ENCODE assay signal across 20 mouse cellular contexts in genomic region chr2:26461667-26462066, GRCm38 (mm10). TPM values are rescaled to one million over a fixed set of nuclear protein-coding genes. Genes with fewer than 3 reads are reported as not detected.
A peak's percentile ranks its signal among the peaks of the same experiment; 100 is the strongest.
DNase-seq lines count a peak whose midpoint lies in the region; ATAC-seq and TF ChIP-seq lines count a peak whose summit lies in the region.
"Had no signal": no experiment of that assay in that cellular context is flagged by ENCODE, and none has a peak within 500 bp of the region (broad histone marks: within the 10 kb centered on the region; RNA-seq: fewer than 3 reads in every experiment).

No protein-coding gene starts in this region.

- H3K4me2 ChIP-seq in heart, embryonic 11.5 days: no peak overlapping the region
- no peak overlapping the region for H3K4me2 ChIP-seq in liver, postnatal 0 days (ENCODE audit: low read depth, low read length)
- no peak overlapping the region for H3K4me2 ChIP-seq in liver, embryonic 11.5 days
- no peak overlapping the region for H3K4me2 ChIP-seq in myocyte (ENCODE audit: low read depth)
- H3K4me2 ChIP-seq: embryonic facial prominence, embryonic 12.5 days; liver, embryonic 15.5 days; midbrain, embryonic 15.5 days had no signal

- no peak for TF ChIP-seq EP300 in liver, postnatal 0 days (IDR thresholded peaks at IDR 0.05; ENCODE audit: low read depth)
- TF ChIP-seq EP300 in ES-Bruce4 (IDR thresholded peaks at IDR 0.05; ENCODE audit: insufficient read depth, low read depth, low read length): no peak

- no peaks in the 10 kb centered on the region for H3K79me2 ChIP-seq in myocyte (ENCODE audit: control insufficient read depth, insufficient read depth)

- no peaks in the 10 kb centered on the region for H3K27me3 ChIP-seq in heart, embryonic 10.5 days (ENCODE audit: insufficient read depth, poor library complexity, severe bottlenecking)
- no peaks in the 10 kb centered on the region for H3K27me3 ChIP-seq in heart, embryonic 11.5 days (ENCODE audit: control insufficient read depth, insufficient read depth, low read length)
- H3K27me3 ChIP-seq in liver, postnatal 0 days (ENCODE audit: insufficient read depth, low read length): no peaks in the 10 kb centered on the region
- no peaks in the 10 kb centered on the region for H3K27me3 ChIP-seq in liver, embryonic 11.5 days (replicated peaks; ENCODE audit: control insufficient read depth, insufficient read depth, low read length)
- H3K27me3 ChIP-seq in ES-Bruce4 (ENCODE audit: control insufficient read depth, insufficient read depth, low read length, poor library complexity, severe bottlenecking): no peaks in the 10 kb centered on the region
- H3K27me3 ChIP-seq in myocyte (ENCODE audit: control insufficient read depth, insufficient read depth, insufficient read length): no peaks in the 10 kb centered on the region
- H3K27me3 ChIP-seq: embryonic facial prominence, embryonic 12.5 days; liver, embryonic 15.5 days; midbrain, embryonic 15.5 days had no signal

- peaks cover 76% of the 10 kb centered on the region for H3K36me3 ChIP-seq in heart, embryonic 10.5 days
- peaks cover 13% of the 10 kb centered on the region for H3K36me3 ChIP-seq in heart, embryonic 11.5 days (ENCODE audit: control insufficient read depth, insufficient read depth, low read length)
- H3K36me3 ChIP-seq in liver, postnatal 0 days (replicated peaks; ENCODE audit: insufficient read depth, low read length): peaks cover 59% of the 10 kb centered on the region
- H3K36me3 ChIP-seq in liver, embryonic 11.5 days (ENCODE audit: control insufficient read depth, insufficient read depth, low read length): peaks cover 24% of the 10 kb centered on the region
- H3K36me3 ChIP-seq in ES-Bruce4 (ENCODE audit: control insufficient read depth, insufficient read depth, low read length, poor library complexity, severe bottlenecking): 0 out of 2 replicates have a peak, but pooled peaks cover 4% of the 10 kb centered on the region
- H3K36me3 ChIP-seq in myocyte (ENCODE audit: control insufficient read depth, insufficient read depth): peaks cover 35% of the 10 kb centered on the region
- H3K36me3 ChIP-seq: midbrain, embryonic 15.5 days had no signal

- H3ac ChIP-seq in myocyte (ENCODE audit: control insufficient read depth, insufficient read length): no peak overlapping the region

- H3K4me1 ChIP-seq in heart, embryonic 10.5 days: peaks cover 47% of the 10 kb centered on the region
- peaks cover 20% of the 10 kb centered on the region for H3K4me1 ChIP-seq in heart, embryonic 11.5 days (ENCODE audit: control insufficient read depth, insufficient read depth, low read length)
- peaks cover 15% of the 10 kb centered on the region for H3K4me1 ChIP-seq in liver, postnatal 0 days (ENCODE audit: insufficient read depth)
- peaks cover 11% of the 10 kb centered on the region for H3K4me1 ChIP-seq in liver, embryonic 11.5 days (replicated peaks; ENCODE audit: control insufficient read depth, insufficient read depth, low read length)
- H3K4me1 ChIP-seq in ES-Bruce4 (ENCODE audit: control insufficient read depth, insufficient read depth, low read length): no peaks in the 10 kb centered on the region

- H3K9ac ChIP-seq in heart, embryonic 11.5 days (ENCODE audit: low read depth, low read length): no peak overlapping the region
- H3K9ac ChIP-seq in liver, postnatal 0 days (replicated peaks): no peak overlapping the region
- no peak overlapping the region for H3K9ac ChIP-seq in liver, embryonic 11.5 days (ENCODE audit: low read depth, low read length)
- no peak overlapping the region for H3K9ac ChIP-seq in ES-Bruce4 (ENCODE audit: low read depth, poor library complexity, severe bottlenecking)
- H3K9ac ChIP-seq: embryonic facial prominence, embryonic 12.5 days; forebrain, postnatal 0 days; liver, embryonic 15.5 days; midbrain, embryonic 15.5 days had no signal

- no peaks in the 10 kb centered on the region for H3K9me3 ChIP-seq in heart, embryonic 10.5 days
- H3K9me3 ChIP-seq in heart, embryonic 11.5 days (replicated peaks; ENCODE audit: control insufficient read depth, low read length): no peaks in the 10 kb centered on the region
- H3K9me3 ChIP-seq in liver, postnatal 0 days (ENCODE audit: low read length): no peaks in the 10 kb centered on the region
- H3K9me3 ChIP-seq in liver, embryonic 11.5 days (ENCODE audit: control insufficient read depth, low read length): no peaks in the 10 kb centered on the region
- no peaks in the 10 kb centered on the region for H3K9me3 ChIP-seq in ES-Bruce4 (replicated peaks; ENCODE audit: control insufficient read depth, insufficient read depth, low read length, poor library complexity, severe bottlenecking)
- H3K9me3 ChIP-seq: embryonic facial prominence, embryonic 12.5 days; liver, embryonic 15.5 days; megakaryocyte, embryonic 14.5 days; midbrain, embryonic 15.5 days had no signal

- no peak for ATAC-seq in heart, embryonic 11.5 days (replicated peaks; ENCODE audit: insufficient number of reproducible peaks, low FRiP score, low TSS enrichment)
- ATAC-seq in liver, postnatal 0 days: peak; percentile 22; the same call in 1 of the 2 replicates
- ATAC-seq in liver, embryonic 11.5 days (replicated peaks; ENCODE audit: low FRiP score): no peak
- ATAC-seq in cerebellum, adult (ENCODE audit: insufficient number of reproducible peaks, low FRiP score, low TSS enrichment): no peak
- ATAC-seq: forebrain, postnatal 0 days; midbrain, embryonic 15.5 days had no signal

- TF ChIP-seq POLR2A in ES-Bruce4 (IDR thresholded peaks at IDR 0.05; ENCODE audit: insufficient read depth, low read length) (no peak), myocyte (IDR thresholded peaks at IDR 0.05; ENCODE audit: insufficient read length, low read depth) (no peak)

- H3K27ac ChIP-seq in heart, embryonic 10.5 days: 0 out of 2 replicates have a peak overlapping the region, but pooled peaks have one; percentile 19
- no peak overlapping the region for H3K27ac ChIP-seq in heart, embryonic 11.5 days (ENCODE audit: low read depth, low read length)
- no peak overlapping the region for H3K27ac ChIP-seq in liver, postnatal 0 days (ENCODE audit: low read depth)
- no peak overlapping the region for H3K27ac ChIP-seq in liver, embryonic 11.5 days (ENCODE audit: low read depth, low read length)
- H3K27ac ChIP-seq in ES-Bruce4 (ENCODE audit: insufficient read depth, low read length): peak overlapping the region; percentile 43
- H3K27ac ChIP-seq: embryonic facial prominence, embryonic 12.5 days; left cerebral cortex, adult 2 months; liver, embryonic 15.5 days; midbrain, embryonic 15.5 days had no signal

- DNase-seq in heart, embryonic 10.5 days (ENCODE audit: low spot score): no peak
- DNase-seq in liver, postnatal 0 days: no peak
- DNase-seq in liver, embryonic 11.5 days (ENCODE audit: low spot score): no peak
- DNase-seq: adrenal gland, adult 2 months; cerebellum, adult 8-10 months; forebrain, postnatal 0 days; gastrocnemius, postnatal 36 days; left cerebral cortex, postnatal 4 days; lung, postnatal 14 days; thymus, postnatal 14 days had no signal

- 60% methylated on average over 5 of the region's 5 CpGs for WGBS in heart, embryonic 10.5 days
- WGBS in heart, embryonic 11.5 days (ENCODE audit: insufficient replicate concordance): 66% methylated on average over 5 of the region's 5 CpGs
- 80% methylated on average over 5 of the region's 5 CpGs for WGBS in liver, postnatal 0 days (ENCODE audit: insufficient replicate concordance)
- 85% methylated on average over 5 of the region's 5 CpGs for WGBS in liver, embryonic 11.5 days

- H3K4me3 ChIP-seq in heart, embryonic 10.5 days: no peak overlapping the region
- no peak overlapping the region for H3K4me3 ChIP-seq in heart, embryonic 11.5 days (ENCODE audit: low read depth, low read length)
- no peak overlapping the region for H3K4me3 ChIP-seq in liver, postnatal 0 days (ENCODE audit: low read depth, low read length)
- no peak overlapping the region for H3K4me3 ChIP-seq in liver, embryonic 11.5 days (ENCODE audit: low read depth, low read length)
- no peak overlapping the region for H3K4me3 ChIP-seq in ES-Bruce4 (ENCODE audit: low read depth, low read length)
- H3K4me3 ChIP-seq in myocyte: no peak overlapping the region
- H3K4me3 ChIP-seq: embryonic facial prominence, embryonic 12.5 days; erythroblast, embryonic 14.5 days; left cerebral cortex, adult 2 months; liver, embryonic 15.5 days; megakaryocyte, embryonic 14.5 days; midbrain, embryonic 15.5 days had no signal

- TF ChIP-seq CTCF in liver, postnatal 0 days (IDR thresholded peaks at IDR 0.05; ENCODE audit: low read depth): no peak
- no peak for TF ChIP-seq CTCF in ES-Bruce4 (IDR thresholded peaks at IDR 0.05; ENCODE audit: low read depth, low read length)

TF ChIP-seq in myocyte, 11 proteins besides CTCF, POLR2A, EP300 and RAD21 (continues in another document):
- TF ChIP-seq MYOD1 (IDR thresholded peaks at IDR 0.05; ENCODE audit: control insufficient read depth in 1 of 3, insufficient read length in 2 of 3, low read depth in 2 of 3): peak in 1 of 3 experiments; percentile 64
- TF ChIP-seq E2F4 (IDR thresholded peaks at IDR 0.05; ENCODE audit: insufficient read depth): no peak

RNA-seq across cellular contexts. Expression of gene Sec16a, which starts 16.7 kb away (rescaled TPM):
- 24.7 and 26.4 TPM in 2 replicates for polyA plus RNA-seq in heart, embryonic 10.5 days (2016; fragmentation: Nextera tagmentation; extraction: Ambion mirVana)
- 23.6 and 27.1 TPM in 2 replicates for polyA plus RNA-seq in heart, embryonic 11.5 days (2014; fragmentation: Nextera tagmentation; extraction: Ambion mirVana)
- 7.8 and 8.0 TPM in 2 replicates for polyA plus RNA-seq in liver, postnatal 0 days (2015; fragmentation: Nextera tagmentation; extraction: Ambion mirVana)
- 33.7 TPM in 2 replicates for polyA plus RNA-seq in liver, embryonic 11.5 days (2014; fragmentation: Nextera tagmentation; extraction: Ambion mirVana)
- polyA plus RNA-seq in ES-Bruce4 (2011; ENCODE audit: insufficient read depth, insufficient read length, low read depth, missing spikeins) (51.5 and 55.5 TPM in 2 replicates), myocyte (2012; fragmentation: generic; extraction: Trizol) (31.4 TPM)

RNA-seq across cellular contexts. Expression of gene Inpp5e, which starts 52.7 kb away (rescaled TPM):
- polyA plus RNA-seq in heart, embryonic 10.5 days (2016; fragmentation: Nextera tagmentation; extraction: Ambion mirVana): 20.5 and 22.7 TPM in 2 replicates
- 14.1 and 14.2 TPM in 2 replicates for polyA plus RNA-seq in heart, embryonic 11.5 days (2014; fragmentation: Nextera tagmentation; extraction: Ambion mirVana)
- 3.3 and 3.4 TPM in 2 replicates for polyA plus RNA-seq in liver, postnatal 0 days (2015; fragmentation: Nextera tagmentation; extraction: Ambion mirVana)
- polyA plus RNA-seq in liver, embryonic 11.5 days (2014; fragmentation: Nextera tagmentation; extraction: Ambion mirVana): 17.7 and 19.2 TPM in 2 replicates
- polyA plus RNA-seq in ES-Bruce4 (2011; ENCODE audit: insufficient read depth, insufficient read length, low read depth, missing spikeins) (7.3 and 15.3 TPM in 2 replicates), myocyte (2012; fragmentation: generic; extraction: Trizol) (9.3 TPM)

RNA-seq across cellular contexts. Expression of gene Notch1, which starts 54.8 kb away (rescaled TPM):
- polyA plus RNA-seq in heart, embryonic 10.5 days (2016; fragmentation: Nextera tagmentation; extraction: Ambion mirVana): 13.2 and 16.6 TPM in 2 replicates
- polyA plus RNA-seq in heart, embryonic 11.5 days (2014; fragmentation: Nextera tagmentation; extraction: Ambion mirVana): 20.9 and 23.5 TPM in 2 replicates
- polyA plus RNA-seq in liver, postnatal 0 days (2015; fragmentation: Nextera tagmentation; extraction: Ambion mirVana): 2.0 and 2.1 TPM in 2 replicates
- polyA plus RNA-seq in liver, embryonic 11.5 days (2014; fragmentation: Nextera tagmentation; extraction: Ambion mirVana): 7.1 and 10.5 TPM in 2 replicates
- polyA plus RNA-seq in ES-Bruce4 (2011; ENCODE audit: insufficient read depth, insufficient read length, low read depth, missing spikeins): 31.1 and 31.9 TPM in 2 replicates
- polyA plus RNA-seq in myocyte (2012; fragmentation: generic; extraction: Trizol): 16.3 TPM

Comparison
In these comparisons a context has a peak if more than half of its experiments do, and no peak if none do; other contexts are left out.
1. H3K27ac ChIP-seq: peak in heart, embryonic 10.5 days (single experiment) and ES-Bruce4 (single experiment); none in heart, embryonic 11.5 days (single experiment), liver, postnatal 0 days (single experiment) and liver, embryonic 11.5 days (single experiment).